Mouse (Mus musculus): ENCODE results near the gene Prg3.

DNA sequence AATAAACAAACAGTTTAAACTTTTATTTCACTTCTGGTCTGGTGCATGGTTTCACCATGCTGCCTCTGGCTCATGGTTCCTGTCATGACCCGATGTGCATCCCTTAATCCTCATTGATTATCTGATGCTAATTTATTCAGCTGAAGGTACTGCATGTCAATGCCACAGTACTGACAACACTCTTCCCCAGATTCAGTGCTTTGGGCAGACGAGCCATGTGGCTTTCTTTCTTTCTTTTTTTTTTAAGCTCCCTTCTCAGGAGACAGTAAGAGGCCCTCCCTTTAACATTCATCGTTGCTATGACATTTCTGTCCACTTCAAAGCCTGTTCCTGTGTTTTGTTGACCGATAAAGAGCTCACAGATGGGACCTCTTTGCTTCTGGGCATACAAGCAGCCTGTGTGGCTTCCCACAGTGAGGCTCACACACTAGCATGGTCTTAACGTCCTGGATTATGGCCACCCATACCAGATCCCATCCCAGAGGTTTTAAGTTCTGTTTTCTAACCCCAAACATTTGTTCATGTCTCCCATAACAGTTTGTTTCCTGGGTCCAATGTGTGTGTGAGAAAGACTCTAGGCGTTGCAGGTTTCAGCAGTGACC, 25.0 kb upstream of the Prg3 start:
- TF ChIP-seq CTCF (IDR thresholded peaks at IDR 0.05; ENCODE audit: control insufficient read depth, insufficient read depth, insufficient read length) = no peak
- no peak for TF ChIP-seq CEBPB (IDR thresholded peaks at IDR 0.05; ENCODE audit: low read depth)

All from C2C12 (cell line).